Comparison of ENCODE assay signal across 8 mouse cellular contexts in genomic region chr1:191075199-191075883, GRCm38 (mm10). TPM values are rescaled to one million over a fixed set of nuclear protein-coding genes. Genes with fewer than 3 reads are reported as not detected.
A peak's percentile ranks its signal among the peaks of the same experiment; 100 is the strongest.
DNase-seq lines count a peak whose midpoint lies in the region; ATAC-seq and TF ChIP-seq lines count a peak whose summit lies in the region.

No protein-coding gene starts in this region.

- TF ChIP-seq EP300 in lung, postnatal 0 days (IDR thresholded peaks at IDR 0.05): no peak

- H3K9me3 ChIP-seq in lung, postnatal 0 days (ENCODE audit: low read length): no peaks in the 10 kb centered on the region

- 40% methylated on average over 10 of the region's 10 CpGs for whole genome bisulfite sequencing in lung, postnatal 0 days

- H3K36me3 ChIP-seq in lung, postnatal 0 days (ENCODE audit: insufficient read depth, low read length): no peaks in the 10 kb centered on the region
- H3K36me3 ChIP-seq in splenic B cell, adult 2 months (ENCODE audit: control insufficient read depth, insufficient read depth, low read length, poor library complexity, severe bottlenecking): no peaks in the 10 kb centered on the region

- H3K9ac ChIP-seq in lung, postnatal 0 days (replicated peaks; ENCODE audit: low read depth): no peak overlapping the region

- no peak overlapping the region for H3K4me3 ChIP-seq in lung, postnatal 0 days (ENCODE audit: low read depth, low read length)

- peak overlapping the region; percentile 54 for H3K27ac ChIP-seq in lung, postnatal 0 days (ENCODE audit: low read length)

- TF ChIP-seq CTCF in lung, postnatal 0 days (IDR thresholded peaks at IDR 0.05): peak; percentile 87

- peak overlapping the region; percentile 33 for H3K4me2 ChIP-seq in lung, postnatal 0 days (replicated peaks; ENCODE audit: low read depth, low read length)

- ATAC-seq in granulocyte monocyte progenitor cell, adult 5-6 weeks (replicated peaks; ENCODE audit: poor library complexity, severe bottlenecking): peak; percentile 71
- peak; percentile 83 for ATAC-seq in lung, postnatal 0 days

- peak; percentile 67 to 87 for DNase-seq in adrenal gland, adult (ENCODE audit: inconsistent age in 2 of 2, low spot score in 1 of 2)
- no peak for DNase-seq in adrenal gland, adult 8-10 months
- DNase-seq in CD4-positive helper T cell, adult 2 months (ENCODE audit: low read depth, low spot score): peak; percentile 26
- DNase-seq in cerebellum, adult 11-12 months: peak; percentile 19
- peak; percentile 82 for DNase-seq in kidney, postnatal 10 days
- DNase-seq in lung, postnatal 0 days (ENCODE audit: low spot score): peak; percentile 91
- DNase-seq in splenic B cell, adult 2 months (ENCODE audit: low read depth, low spot score): peak; percentile 31

- no peaks in the 10 kb centered on the region for H3K4me1 ChIP-seq in lung, postnatal 0 days (ENCODE audit: insufficient read depth, low read depth, low read length)

- H3K27me3 ChIP-seq in lung, postnatal 0 days (replicated peaks; ENCODE audit: insufficient read depth, low read length): no peaks in the 10 kb centered on the region
- no peaks in the 10 kb centered on the region for H3K27me3 ChIP-seq in splenic B cell, adult 2 months (ENCODE audit: control insufficient read depth, insufficient read depth, low read length, poor library complexity, severe bottlenecking)

RNA-seq across cellular contexts. Expression of gene Nsl1, which starts 12.5 kb away (rescaled TPM):
- 1 to 10 TPM in 1 of 4 experiments, under 1 TPM in 3; 0.35 to 1.1 (median 0.72) TPM for total RNA-seq in adrenal gland, adult 8-10 months (2022)
- 11.1 and 12.6 TPM in 2 replicates for total RNA-seq in granulocyte monocyte progenitor cell, adult 5-6 weeks (2014; fragmentation: Nextera tagmentation)
- total RNA-seq in granulocyte monocyte progenitor cell, adult 5-6 weeks (2017): 14.1 and 17.6 TPM in 2 replicates
- polyA plus RNA-seq in lung, postnatal 0 days (2015; fragmentation: Nextera tagmentation; extraction: Ambion mirVana): 1.5 and 1.8 TPM in 2 replicates

RNA-seq across cellular contexts. Expression of gene Tatdn3, which starts 12.6 kb away (rescaled TPM):
- 10 to 100 TPM; 11.4 to 38.0 (median 23.8) TPM for total RNA-seq in adrenal gland, adult 8-10 months (2022)
- total RNA-seq in granulocyte monocyte progenitor cell, adult 5-6 weeks (2014; fragmentation: Nextera tagmentation): 4.0 and 21.4 TPM in 2 replicates
- 9.3 and 12.5 TPM in 2 replicates for total RNA-seq in granulocyte monocyte progenitor cell, adult 5-6 weeks (2017)
- 10.5 and 11.9 TPM in 2 replicates for polyA plus RNA-seq in lung, postnatal 0 days (2015; fragmentation: Nextera tagmentation; extraction: Ambion mirVana)

RNA-seq across cellular contexts. Expression of gene Batf3, which starts 22.3 kb away (rescaled TPM):
- total RNA-seq in adrenal gland, adult 8-10 months (2022): 1 to 10 TPM in 3 of 4 experiments, under 1 TPM in 1; 0.64 to 5.4 (median 2.5) TPM
- total RNA-seq in granulocyte monocyte progenitor cell, adult 5-6 weeks (2014; fragmentation: Nextera tagmentation): not detected in 2 replicates
- total RNA-seq in granulocyte monocyte progenitor cell, adult 5-6 weeks (2017): not detected in 2 replicates
- 2.0 and 2.6 TPM in 2 replicates for polyA plus RNA-seq in lung, postnatal 0 days (2015; fragmentation: Nextera tagmentation; extraction: Ambion mirVana)

RNA-seq across cellular contexts. Expression of gene Spata45, which starts 38.9 kb away (rescaled TPM):
- total RNA-seq in adrenal gland, adult 8-10 months (2022): not detected
- not detected in 2 replicates for total RNA-seq in granulocyte monocyte progenitor cell, adult 5-6 weeks (2014; fragmentation: Nextera tagmentation)
- not detected in 2 replicates for total RNA-seq in granulocyte monocyte progenitor cell, adult 5-6 weeks (2017)
- not detected in 2 replicates for polyA plus RNA-seq in lung, postnatal 0 days (2015; fragmentation: Nextera tagmentation; extraction: Ambion mirVana)

RNA-seq across cellular contexts. Expression of gene Flvcr1, which starts 49.4 kb away (rescaled TPM):
- 10 to 100 TPM; 12.4 to 20.8 (median 16.6) TPM for total RNA-seq in adrenal gland, adult 8-10 months (2022)
- 25.1 and 29.5 TPM in 2 replicates for total RNA-seq in granulocyte monocyte progenitor cell, adult 5-6 weeks (2014; fragmentation: Nextera tagmentation)
- 27.0 and 32.6 TPM in 2 replicates for total RNA-seq in granulocyte monocyte progenitor cell, adult 5-6 weeks (2017)
- 7.8 and 7.9 TPM in 2 replicates for polyA plus RNA-seq in lung, postnatal 0 days (2015; fragmentation: Nextera tagmentation; extraction: Ambion mirVana)

Comparison
In these comparisons a context has a peak if more than half of its experiments do, and no peak if none do; other contexts are left out.
1. RNA of gene Nsl1, which starts 12.5 kb away (total RNA-seq): 11.1 to 17.6 TPM in granulocyte monocyte progenitor cell, adult 5-6 weeks; 0.35 to 1.1 TPM in adrenal gland, adult 8-10 months; every median in the first group is over 4 times any median in the second.